Mouse (Mus musculus) ES-E14 (cell line): ENCODE results near the gene Sorcs1. TPM values are rescaled to one million over a fixed set of nuclear protein-coding genes. Genes with fewer than 3 reads are reported as not detected.

Experiments
- DNase-seq: peaks from one replicate; pipeline ENCODE4 v3.0.0-alpha.2; 2013; ENCODE audit warnings: low read depth, low spot score
- H3K27ac ChIP-seq: 2 replicates; pipeline ENCODE4 v1.5.1; 2012; ENCODE audit warnings: low read depth, mild to moderate bottlenecking, low read length, moderate library complexity, mixed read lengths; ENCODE audit not compliant: poor library complexity, insufficient read depth, severe bottlenecking
- H3K36me3 ChIP-seq: 2 replicates; pipeline ENCODE4 v1.6.1; 2012; ENCODE audit warnings: mild to moderate bottlenecking, low read length, moderate library complexity, mixed read lengths; ENCODE audit not compliant: control insufficient read depth, poor library complexity, insufficient read depth, severe bottlenecking
- H3K4me1 ChIP-seq, 2 experiments: fragments of 150-350 bp in 1 of 2; sonication (generic) in 1 of 2; 2 replicates each; pipeline ENCODE4 v1.6.1; 2012; ENCODE audit warnings: low read length in 2 of 2, mild to moderate bottlenecking in 1 of 2, mixed read lengths in 1 of 2; ENCODE audit not compliant: control insufficient read depth in 2 of 2, insufficient read depth in 2 of 2, poor library complexity in 1 of 2
- H3K4me3 ChIP-seq, 2 experiments: fragments of 150-350 bp in 1 of 2; sonication (generic) in 1 of 2; 2 replicates each; pipeline ENCODE4 v1.5.1; 2012; ENCODE audit warnings: low read length in 2 of 2, low read depth in 1 of 2, mild to moderate bottlenecking in 1 of 2, mixed read lengths in 1 of 2; ENCODE audit not compliant: insufficient read depth in 1 of 2, poor library complexity in 1 of 2, severe bottlenecking in 1 of 2
- H3K9ac ChIP-seq: 2 replicates; pipeline ENCODE4 v1.6.1; 2012; ENCODE audit warnings: low read depth, mild to moderate bottlenecking, low read length, mixed read lengths; ENCODE audit not compliant: poor library complexity, insufficient read depth, severe bottlenecking
- H3K9me3 ChIP-seq: fragments of 150-350 bp; sonication (generic); 2 replicates; pipeline ENCODE4 v1.6.1; 2012; ENCODE audit warnings: low read depth, mild to moderate bottlenecking, low read length; ENCODE audit not compliant: control insufficient read depth, insufficient read depth
- CHD2 ChIP-seq: IDR thresholded peaks from 2 replicates; pipeline ENCODE4 v1.6.1; 2014; ENCODE audit warnings: mild to moderate bottlenecking, low read depth, low read length, inconsistent platforms
- HCFC1 ChIP-seq: IDR thresholded peaks from 2 replicates; pipeline ENCODE4 v1.6.1; 2012; ENCODE audit warnings: low read length, inconsistent platforms, borderline replicate concordance; ENCODE audit not compliant: insufficient read depth
- MAFK ChIP-seq: IDR thresholded peaks from 2 replicates; pipeline ENCODE4 v1.6.1; 2014; ENCODE audit warnings: mild to moderate bottlenecking, low read depth, low read length, inconsistent platforms; ENCODE audit not compliant: insufficient read depth
- ZC3H11A ChIP-seq: IDR thresholded peaks from 2 replicates; pipeline ENCODE4 v1.6.1; 2012; ENCODE audit warnings: low read depth, mild to moderate bottlenecking, inconsistent platforms, low read length, borderline replicate concordance
- ZNF384 ChIP-seq: IDR thresholded peaks from 2 replicates; pipeline ENCODE4 v1.6.1; 2012; ENCODE audit warnings: low read depth, low read length, inconsistent platforms
- in situ Hi-C, 2 experiments: fragments of 600-800 bp; cut with MboI; formaldehyde crosslinking; loops; one replicate each; pipeline ENCODE4 v1.15.1; 2025; ENCODE audit warnings: low sequenced_read_pairs in 2 of 2, inconsistent platforms in 1 of 2; ENCODE audit not compliant: unreplicated experiment in 2 of 2
- total RNA-seq: library from RNA; depleted of rRNA; stranded (reverse); fragments of 300-350 nt; gene quantifications from 2 replicates; pipeline ENCODE4 v1.2.3, GENCODE M21; 2012

Sorcs1 gene
- total RNA-seq, 1 experiment: 0.09 TPM

- DNase-seq: no peak
- Histone ChIP-seq H3K4me1 (no peaks in the 10 kb centered on the region), H3K36me3 (no peaks in the 10 kb centered on the region), H3K9me3 (no peaks in the 10 kb centered on the region), H3K4me3 (no peak overlapping the region), H3K9ac (no peak overlapping the region), H3K27ac (no peak overlapping the region)
- in situ Hi-C loops: no loop called here
- TF ChIP-seq MAFK: no peak
- TF ChIP-seq ZC3H11A: no peak
- TF ChIP-seq ZNF384: no peak
These were observed 213.6 kb downstream of the Sorcs1 start for GRCm38 (mm10) chr19:50464811-50465210.

GRCm38 (mm10) chr19:50458581-50458980, 219.9 kb downstream of the Sorcs1 start:
- H3K9ac ChIP-seq: no peak overlapping the region
- no peaks in the 10 kb centered on the region for H3K4me1 ChIP-seq
- H3K9me3 ChIP-seq: no peaks in the 10 kb centered on the region
- no peak for DNase-seq
- TF ChIP-seq ZC3H11A (no peak), CHD2 (no peak), ZNF384 (no peak), HCFC1 (no peak)
- no peak overlapping the region for H3K4me3 ChIP-seq
- in situ Hi-C loops: no loop called here
- no peak overlapping the region for H3K27ac ChIP-seq
- H3K36me3 ChIP-seq: no peaks in the 10 kb centered on the region

- no peaks in the 10 kb centered on the region for H3K36me3 ChIP-seq
- H3K9me3 ChIP-seq: no peaks in the 10 kb centered on the region
- H3K9ac ChIP-seq: no peak overlapping the region
- no peak overlapping the region for H3K4me3 ChIP-seq
- no peak for DNase-seq
- in situ Hi-C loops: no loop called here
- TF ChIP-seq ZC3H11A: no peak
- TF ChIP-seq ZNF384: no peak
- no peak for TF ChIP-seq CHD2
- TF ChIP-seq MAFK: no peak
- no peak for TF ChIP-seq HCFC1
- no peak overlapping the region for H3K27ac ChIP-seq
- no peaks in the 10 kb centered on the region for H3K4me1 ChIP-seq
These were observed 221.1 kb downstream of the Sorcs1 start for GRCm38 (mm10) chr19:50457275-50457892.

- in situ Hi-C loops: no loop called here
- Histone ChIP-seq H3K27ac (no peak overlapping the region; the same call in 1 of the 2 replicates), H3K9me3 (no peaks in the 10 kb centered on the region), H3K9ac (no peak overlapping the region), H3K4me1 (peaks cover 0 to 7% of the 10 kb centered on the region in 2 experiments; a peak in 2 of 4 replicates), H3K36me3 (no peaks in the 10 kb centered on the region), H3K4me3 (no peak overlapping the region)
- no peak for TF ChIP-seq ZNF384
- TF ChIP-seq CHD2: no peak
- no peak for TF ChIP-seq MAFK
- DNase-seq: no peak
These were observed 237.3 kb downstream of the Sorcs1 start for GRCm38 (mm10) chr19:50441099-50441498.

- Histone ChIP-seq H3K27ac (peak overlapping the region; percentile 80), H3K4me1 (peaks cover 0 to 7% of the 10 kb centered on the region in 2 experiments; a peak in 2 of 4 replicates), H3K36me3 (no peaks in the 10 kb centered on the region), H3K9me3 (no peaks in the 10 kb centered on the region), H3K9ac (no peak overlapping the region), H3K4me3 (no peak overlapping the region; a peak in 1 of 4 replicates)
- no peak for TF ChIP-seq ZC3H11A
- no peak for TF ChIP-seq CHD2
- peak; percentile 20; the same call in 1 of the 2 replicates for TF ChIP-seq ZNF384
- no peak for TF ChIP-seq MAFK
- in situ Hi-C loops: no loop called here
- peak; percentile 43 for DNase-seq
These were observed 238.1 kb downstream of the Sorcs1 start for GRCm38 (mm10) chr19:50440246-50440910.
